Mouse (Mus musculus): ENCODE measurements around the gene Rfx1.

- TF ChIP-seq POLR2A (IDR thresholded peaks at IDR 0.05; ENCODE audit: low read depth, low read length) (no peak), CTCF (IDR thresholded peaks at IDR 0.05; ENCODE audit: extremely low read depth, insufficient read depth, insufficient read length, insufficient replicate concordance) (no peak)
These were observed 5.7 kb downstream of the Rfx1 start for GRCm38 (mm10) chr8:84072321-84072720.
